Mouse (Mus musculus): ENCODE data around the gene Pax7. TPM values are rescaled to one million over a fixed set of nuclear protein-coding genes. Genes with fewer than 3 reads are reported as not detected.

Gene Pax7
- total and polyA plus RNA-seq, 3 experiments, result not detected

DNA sequence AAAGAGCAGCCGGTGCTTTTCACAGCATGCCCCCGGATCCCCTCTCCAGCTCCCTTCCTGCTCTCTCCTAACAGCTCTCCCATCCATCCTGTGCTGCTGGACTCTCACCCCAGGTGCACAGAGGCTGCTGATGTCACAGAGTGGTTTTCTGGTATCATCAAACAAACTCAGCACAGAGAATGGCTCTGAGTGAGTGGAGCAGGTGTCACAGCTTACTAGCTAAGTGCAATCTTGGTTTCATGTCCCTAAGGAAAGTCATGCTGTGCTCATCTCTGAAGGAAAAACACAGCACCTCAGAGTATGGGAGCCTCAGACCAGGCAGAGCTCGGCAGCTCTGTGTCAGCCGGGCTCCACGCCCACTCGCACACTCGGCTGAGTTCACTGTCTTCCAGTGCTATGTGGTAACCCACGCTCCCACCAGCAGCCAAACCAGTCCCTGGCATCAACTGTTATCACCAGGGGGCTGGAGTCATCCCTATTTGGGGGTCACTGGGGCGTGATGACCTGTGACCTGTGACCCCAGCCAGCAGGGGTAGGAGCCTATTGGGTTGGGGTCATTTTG is 7.7 kb upstream of the Pax7 start:
- H3K4me3 ChIP-seq (ENCODE audit: control insufficient read depth in 1 of 2, insufficient read depth in 1 of 2, low read depth in 2 of 2, low read length in 2 of 2), result no peak overlapping the region
- no peak for DNase-seq (ENCODE audit: low read depth, low spot score)
- no peak for TF ChIP-seq ZKSCAN1 (IDR thresholded peaks at IDR 0.05; ENCODE audit: low read depth, low read length)
- no peak for TF ChIP-seq POLR2A (IDR thresholded peaks at IDR 0.05; ENCODE audit: control insufficient read depth in 1 of 2, insufficient read depth in 1 of 2, low read depth in 1 of 2, low read length in 2 of 2, poor library complexity in 1 of 2)
- TF ChIP-seq MAX (IDR thresholded peaks at IDR 0.05; ENCODE audit: low read length), result no peak
- TF ChIP-seq SMC3 (IDR thresholded peaks at IDR 0.05; ENCODE audit: low read depth, low read length), result no peak
- TF ChIP-seq ZMIZ1 (IDR thresholded peaks at IDR 0.05; ENCODE audit: low read depth, low read length), result no peak
- TF ChIP-seq RAD21 (IDR thresholded peaks at IDR 0.05; ENCODE audit: low read depth, low read length), result no peak
- no peaks in the 10 kb centered on the region for H3K9me3 ChIP-seq (replicated peaks; ENCODE audit: insufficient read depth, low read length)
- no peaks in the 10 kb centered on the region for H3K79me2 ChIP-seq (ENCODE audit: control insufficient read depth, insufficient read depth, low read length, poor library complexity)
- H3K36me3 ChIP-seq (ENCODE audit: control insufficient read depth in 1 of 2, insufficient read depth in 2 of 2, low read length in 2 of 2), result no peaks in the 10 kb centered on the region
- no peak overlapping the region for H3K27ac ChIP-seq (ENCODE audit: control insufficient read depth, low read depth, low read length)
- H3K4me1 ChIP-seq (ENCODE audit: control insufficient read depth in 1 of 2, insufficient read depth in 2 of 2, low read length in 2 of 2), result no peaks in the 10 kb centered on the region
- H3K9ac ChIP-seq (ENCODE audit: control insufficient read depth, low read depth, low read length, poor library complexity, severe bottlenecking), result no peak overlapping the region
- H3K27me3 ChIP-seq (ENCODE audit: control insufficient read depth in 1 of 2, insufficient read depth in 2 of 2, low read length in 2 of 2), result no peaks in the 10 kb centered on the region

DNA sequence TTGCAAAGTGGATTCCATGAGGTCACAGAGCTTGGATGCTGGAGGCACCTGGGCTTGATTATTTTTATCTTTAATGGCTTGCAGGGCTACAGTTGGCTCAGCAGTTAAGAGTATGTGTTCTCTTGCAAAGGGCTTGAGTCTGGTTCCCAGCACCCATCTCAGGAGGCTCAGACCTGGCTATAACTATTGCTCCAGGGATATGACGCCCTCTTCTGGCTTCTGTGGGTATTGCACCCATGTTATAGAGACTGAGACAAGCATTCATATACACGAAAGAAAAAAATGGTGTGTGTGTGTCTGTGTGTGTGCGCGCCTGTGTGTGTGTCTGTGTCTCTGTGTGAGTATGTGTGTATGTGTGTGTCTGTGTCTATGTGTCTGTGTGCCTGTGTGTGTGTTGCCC is 7.1 kb upstream of the Pax7 start:
- H3K4me3 ChIP-seq (ENCODE audit: control insufficient read depth in 1 of 2, insufficient read depth in 1 of 2, low read depth in 2 of 2, low read length in 2 of 2), result no peak overlapping the region
- no peak for DNase-seq (ENCODE audit: low read depth, low spot score)
- no peaks in the 10 kb centered on the region for H3K4me1 ChIP-seq (ENCODE audit: control insufficient read depth in 1 of 2, insufficient read depth in 2 of 2, low read length in 2 of 2)
- no peaks in the 10 kb centered on the region for H3K27me3 ChIP-seq (ENCODE audit: control insufficient read depth in 1 of 2, insufficient read depth in 2 of 2, low read length in 2 of 2)
- no peaks in the 10 kb centered on the region for H3K9me3 ChIP-seq (replicated peaks; ENCODE audit: insufficient read depth, low read length)
- no peak overlapping the region for H3K27ac ChIP-seq (ENCODE audit: control insufficient read depth, low read depth, low read length)
- no peaks in the 10 kb centered on the region for H3K79me2 ChIP-seq (ENCODE audit: control insufficient read depth, insufficient read depth, low read length, poor library complexity)
- no peak overlapping the region for H3K9ac ChIP-seq (ENCODE audit: control insufficient read depth, low read depth, low read length, poor library complexity, severe bottlenecking)
- no peak for TF ChIP-seq GATA1 (IDR thresholded peaks at IDR 0.05; ENCODE audit: low read depth, low read length)
- TF ChIP-seq ZMIZ1 (IDR thresholded peaks at IDR 0.05; ENCODE audit: low read depth, low read length), result no peak
- TF ChIP-seq SIN3A (IDR thresholded peaks at IDR 0.05; ENCODE audit: low read length), result no peak
- TF ChIP-seq POLR2A (IDR thresholded peaks at IDR 0.05; ENCODE audit: control insufficient read depth in 1 of 2, insufficient read depth in 1 of 2, low read depth in 1 of 2, low read length in 2 of 2, poor library complexity in 1 of 2), result no peak
- H3K36me3 ChIP-seq (ENCODE audit: control insufficient read depth in 1 of 2, insufficient read depth in 2 of 2, low read length in 2 of 2), result no peaks in the 10 kb centered on the region

DNA sequence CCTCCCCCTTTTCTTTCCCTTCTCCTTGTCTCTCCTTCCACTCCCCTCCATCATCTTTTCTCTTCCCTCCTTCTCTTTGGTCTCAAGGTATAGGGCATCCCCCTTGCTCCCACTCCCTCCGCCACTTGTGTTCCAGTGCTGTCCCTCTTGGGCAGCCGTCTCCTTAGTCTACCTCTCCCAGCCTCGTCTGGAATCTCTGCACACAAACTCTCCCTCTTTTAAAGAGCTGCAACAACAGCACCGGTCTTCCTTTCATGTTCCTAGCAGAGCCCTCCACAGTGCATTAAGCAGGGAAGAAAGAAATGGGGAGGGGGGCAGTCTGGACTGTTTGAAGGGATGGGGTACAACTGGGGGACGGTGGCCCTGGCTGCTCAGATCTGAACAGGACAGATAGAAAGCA is 3.4 kb upstream of the Pax7 start:
- Histone ChIP-seq H3K27me3 (ENCODE audit: control insufficient read depth in 1 of 2, insufficient read depth in 2 of 2, low read length in 2 of 2) (no peaks in the 10 kb centered on the region), H3K9me3 (replicated peaks; ENCODE audit: insufficient read depth, low read length) (no peaks in the 10 kb centered on the region)
- TF ChIP-seq CHD2 (IDR thresholded peaks at IDR 0.05; ENCODE audit: low read length), result no peak
- no peak for TF ChIP-seq POLR2AphosphoS2 (IDR thresholded peaks at IDR 0.05; ENCODE audit: low read length)
- no peak for TF ChIP-seq NELFE (IDR thresholded peaks at IDR 0.05; ENCODE audit: low read depth, low read length)
- TF ChIP-seq NRF1 (IDR thresholded peaks at IDR 0.05; ENCODE audit: insufficient read depth, low read depth, low read length, poor library complexity, severe bottlenecking), result no peak
- no peak for TF ChIP-seq MEF2A (IDR thresholded peaks at IDR 0.05; ENCODE audit: extremely low read depth, insufficient replicate concordance, low read depth, low read length, poor library complexity, severe bottlenecking)
- TF ChIP-seq POLR2AphosphoS5 (IDR thresholded peaks at IDR 0.05; ENCODE audit: borderline replicate concordance, low read depth, low read length), result no peak

More for the DNA sequence above, 3.4 kb upstream of the Pax7 start:
- no peaks in the 10 kb centered on the region for H3K4me1 ChIP-seq (ENCODE audit: control insufficient read depth in 1 of 2, insufficient read depth in 2 of 2, low read length in 2 of 2)
- DNase-seq (ENCODE audit: low read depth, low spot score), result no peak
- no peak overlapping the region for H3K27ac ChIP-seq (ENCODE audit: control insufficient read depth, low read depth, low read length)
- no peak overlapping the region for H3K9ac ChIP-seq (ENCODE audit: control insufficient read depth, low read depth, low read length, poor library complexity, severe bottlenecking)
- H3K36me3 ChIP-seq (ENCODE audit: control insufficient read depth in 1 of 2, insufficient read depth in 2 of 2, low read length in 2 of 2), result no peaks in the 10 kb centered on the region
- no peak overlapping the region for H3K4me3 ChIP-seq (ENCODE audit: control insufficient read depth in 1 of 2, insufficient read depth in 1 of 2, low read depth in 2 of 2, low read length in 2 of 2)
- H3K79me2 ChIP-seq (ENCODE audit: control insufficient read depth, insufficient read depth, low read length, poor library complexity), result no peaks in the 10 kb centered on the region
